Comparison of ENCODE assay signal across 8 mouse cellular contexts in the genomic region with DNA sequence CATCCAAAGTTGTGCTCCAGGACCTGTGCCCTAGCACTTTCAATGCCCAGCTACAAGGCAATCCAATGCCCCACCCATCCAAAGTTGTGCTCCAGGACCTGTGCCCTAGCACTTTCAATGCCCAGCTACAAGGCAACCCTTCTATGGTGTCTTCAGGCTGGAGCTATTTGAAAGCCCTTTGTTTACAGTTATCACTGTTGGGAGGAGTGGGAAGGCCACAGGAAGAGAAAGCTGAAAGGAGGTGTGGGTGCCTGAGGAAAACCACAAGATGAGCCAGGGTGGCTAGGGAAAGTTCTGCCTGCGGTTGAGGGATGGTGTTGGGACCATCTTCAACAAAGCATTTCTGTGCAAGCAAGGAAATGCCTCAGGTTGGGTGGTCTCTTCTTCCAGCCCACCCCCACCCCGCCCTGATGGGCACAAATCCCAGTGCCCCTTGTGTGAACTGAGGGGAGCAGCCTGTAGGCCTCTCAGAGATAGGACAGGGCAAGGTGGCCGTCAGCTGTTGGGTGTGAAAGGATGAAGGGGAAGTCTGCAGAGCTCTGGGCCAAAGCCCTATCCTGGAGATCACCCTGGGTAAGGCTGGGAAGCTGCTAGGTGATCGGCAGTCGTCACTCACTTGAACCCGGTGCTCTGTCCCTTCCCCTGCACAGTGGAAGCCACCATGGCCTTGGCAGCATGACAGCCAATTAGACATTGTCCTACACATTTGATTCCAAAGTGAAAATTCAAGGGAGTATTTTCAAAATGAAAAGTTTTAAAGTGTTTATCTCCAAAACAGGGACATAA. TPM values are rescaled to one million over a fixed set of nuclear protein-coding genes. Genes with fewer than 3 reads are reported as not detected.
DNase-seq lines count a peak whose midpoint lies in the region; ATAC-seq and TF ChIP-seq lines count a peak whose summit lies in the region.

No protein-coding gene starts in this region.

- H3K27ac ChIP-seq in kidney, embryonic 14.5 days (ENCODE audit: low read depth, low read length): no peak overlapping the region
- H3K27ac ChIP-seq in kidney, adult 2 months (ENCODE audit: insufficient read depth, low read depth, low read length): no peak overlapping the region
- no peak overlapping the region for H3K27ac ChIP-seq in hindbrain, embryonic 15.5 days (replicated peaks)

- no peak for TF ChIP-seq POLR2A in kidney, adult 2 months (IDR thresholded peaks at IDR 0.05; ENCODE audit: low read depth, low read length)

- H3K4me2 ChIP-seq in kidney, embryonic 14.5 days (replicated peaks; ENCODE audit: low read depth, low read length): peak overlapping the region; percentile 60; the same call in 1 of the 2 replicates
- peak overlapping the region; percentile 69 for H3K4me2 ChIP-seq in hindbrain, embryonic 15.5 days

- DNase-seq in kidney, adult 2 months: no peak
- peak; percentile 27 to 38 for DNase-seq in cerebellum, postnatal 10 days
- DNase-seq in layer of hippocampus, adult 11-12 months (ENCODE audit: low spot score): no peak
- DNase-seq in kidney, postnatal 25 days: no peak
- DNase-seq in layer of hippocampus, postnatal 25 days (ENCODE audit: extremely low spot score in 1 of 2, low spot score in 1 of 2): no peak

- WGBS in kidney, embryonic 14.5 days: 90% methylated on average over 6 of the region's 6 CpGs
- WGBS in kidney, adult 2 months: 84% methylated on average over 6 of the region's 6 CpGs
- WGBS in hindbrain, embryonic 15.5 days: 84% methylated on average over 6 of the region's 6 CpGs

- H3K9ac ChIP-seq in kidney, embryonic 14.5 days (ENCODE audit: low read depth, low read length): no peak overlapping the region
- H3K9ac ChIP-seq in hindbrain, embryonic 15.5 days: peak overlapping the region; percentile 62

- H3K4me1 ChIP-seq in kidney, embryonic 14.5 days (ENCODE audit: control insufficient read depth, insufficient read depth, low read length): peaks cover 14% of the 10 kb centered on the region
- peaks cover 7% of the 10 kb centered on the region; the same call in 1 of the 2 replicates for H3K4me1 ChIP-seq in kidney, adult 2 months (ENCODE audit: control insufficient read depth, insufficient read depth, low read length)
- H3K4me1 ChIP-seq in hindbrain, embryonic 15.5 days (replicated peaks): peaks cover 41% of the 10 kb centered on the region

- no peaks in the 10 kb centered on the region for H3K9me3 ChIP-seq in kidney, embryonic 14.5 days (ENCODE audit: control insufficient read depth, low read length)
- no peaks in the 10 kb centered on the region for H3K9me3 ChIP-seq in hindbrain, embryonic 15.5 days

- H3K36me3 ChIP-seq in kidney, embryonic 14.5 days (ENCODE audit: control insufficient read depth, insufficient read depth, low read length): no peaks in the 10 kb centered on the region
- H3K36me3 ChIP-seq in kidney, adult 2 months (ENCODE audit: control insufficient read depth, insufficient read depth, low read length): no peaks in the 10 kb centered on the region
- H3K36me3 ChIP-seq in hindbrain, embryonic 15.5 days: no peaks in the 10 kb centered on the region

- no peak for ATAC-seq in kidney, embryonic 14.5 days (ENCODE audit: low FRiP score, low TSS enrichment)
- no peak for ATAC-seq in hindbrain, embryonic 15.5 days (ENCODE audit: low FRiP score, low read depth)
- ATAC-seq in monocyte, adult 5-6 weeks (replicated peaks; ENCODE audit: insufficient number of reproducible peaks, low FRiP score, low TSS enrichment, poor library complexity, severe bottlenecking): peak; percentile 2; the same call in 1 of the 2 replicates

- no peaks in the 10 kb centered on the region for H3K27me3 ChIP-seq in kidney, embryonic 14.5 days (ENCODE audit: control insufficient read depth, insufficient read depth, low read length)
- H3K27me3 ChIP-seq in kidney, adult 2 months (replicated peaks; ENCODE audit: control insufficient read depth, insufficient read depth, low read length): no peaks in the 10 kb centered on the region
- no peaks in the 10 kb centered on the region for H3K27me3 ChIP-seq in hindbrain, embryonic 15.5 days

- TF ChIP-seq CTCF in kidney, adult 2 months (conservative IDR thresholded peaks at IDR 0.05; ENCODE audit: insufficient read depth, insufficient read length, low read depth, low read length): no peak

- H3K4me3 ChIP-seq in kidney, embryonic 14.5 days (ENCODE audit: low read length): 0 out of 2 replicates have a peak overlapping the region, but pooled peaks have one; percentile 86
- no peak overlapping the region for H3K4me3 ChIP-seq in kidney, adult 2 months (ENCODE audit: insufficient read depth, low read depth, low read length)
- peak overlapping the region; percentile 64 for H3K4me3 ChIP-seq in hindbrain, embryonic 15.5 days

RNA-seq across cellular contexts. Expression of gene Kctd21, which starts 1.2 kb away (rescaled TPM):
- polyA plus RNA-seq in kidney, embryonic 14.5 days (2014; fragmentation: Nextera tagmentation; extraction: Ambion mirVana): 2.2 and 4.6 TPM in 2 replicates
- 6.3 and 6.8 TPM in 2 replicates for polyA plus RNA-seq in kidney, adult 2 months (2012; rRNA removed)
- 7.3 and 7.7 TPM in 2 replicates for polyA plus RNA-seq in hindbrain, embryonic 15.5 days (2015; fragmentation: Nextera tagmentation; extraction: Ambion mirVana)
- total RNA-seq in monocyte, adult 5-6 weeks (2017): 1.2 to 4.0 TPM (median 2.2 TPM) in 3 replicates
- 10 to 100 TPM; 10.5 to 14.8 TPM for total RNA-seq in layer of hippocampus, postnatal 25 days (2021)

RNA-seq across cellular contexts. Expression of gene Usp35, which starts 1.5 kb away (rescaled TPM):
- 1.8 and 2.4 TPM in 2 replicates for polyA plus RNA-seq in kidney, embryonic 14.5 days (2014; fragmentation: Nextera tagmentation; extraction: Ambion mirVana)
- 1.8 and 2.7 TPM in 2 replicates for polyA plus RNA-seq in kidney, adult 2 months (2012; rRNA removed)
- 3.6 and 5.2 TPM in 2 replicates for polyA plus RNA-seq in hindbrain, embryonic 15.5 days (2015; fragmentation: Nextera tagmentation; extraction: Ambion mirVana)
- total RNA-seq in monocyte, adult 5-6 weeks (2017): 1.9 to 8.0 TPM (median 5.7 TPM) in 3 replicates
- total RNA-seq in layer of hippocampus, postnatal 25 days (2021): 10 to 100 TPM; 11.5 to 14.0 TPM

RNA-seq across cellular contexts. Expression of gene Alg8, which starts 38.1 kb away (rescaled TPM):
- 48.5 and 48.8 TPM in 2 replicates for polyA plus RNA-seq in kidney, embryonic 14.5 days (2014; fragmentation: Nextera tagmentation; extraction: Ambion mirVana)
- 9.9 and 10.4 TPM in 2 replicates for polyA plus RNA-seq in kidney, adult 2 months (2012; rRNA removed)
- polyA plus RNA-seq in hindbrain, embryonic 15.5 days (2015; fragmentation: Nextera tagmentation; extraction: Ambion mirVana): 14.8 and 16.2 TPM in 2 replicates
- 1.9 to 8.3 TPM (median 4.5 TPM) in 3 replicates for total RNA-seq in monocyte, adult 5-6 weeks (2017)
- 10 to 100 TPM; 10.7 to 11.1 TPM for total RNA-seq in layer of hippocampus, postnatal 25 days (2021)

Comparison
In these comparisons a context has a peak if more than half of its experiments do, and no peak if none do; other contexts are left out.
1. DNase-seq: peak in cerebellum, postnatal 10 days (2 of 2); none in kidney, adult 2 months (single experiment), layer of hippocampus, adult 11-12 months (single experiment), kidney, postnatal 25 days (0 of 2) and layer of hippocampus, postnatal 25 days (0 of 2).